Mouse (Mus musculus): ENCODE results near the gene Fbxo4. TPM values are rescaled to one million over a fixed set of nuclear protein-coding genes. Genes with fewer than 3 reads are reported as not detected.
A peak's percentile ranks its signal among the peaks of the same experiment; 100 is the strongest.

Fbxo4 gene
- polyA plus RNA-seq, 1 experiment from 2014 or later, result 10.2 TPM

DNA sequence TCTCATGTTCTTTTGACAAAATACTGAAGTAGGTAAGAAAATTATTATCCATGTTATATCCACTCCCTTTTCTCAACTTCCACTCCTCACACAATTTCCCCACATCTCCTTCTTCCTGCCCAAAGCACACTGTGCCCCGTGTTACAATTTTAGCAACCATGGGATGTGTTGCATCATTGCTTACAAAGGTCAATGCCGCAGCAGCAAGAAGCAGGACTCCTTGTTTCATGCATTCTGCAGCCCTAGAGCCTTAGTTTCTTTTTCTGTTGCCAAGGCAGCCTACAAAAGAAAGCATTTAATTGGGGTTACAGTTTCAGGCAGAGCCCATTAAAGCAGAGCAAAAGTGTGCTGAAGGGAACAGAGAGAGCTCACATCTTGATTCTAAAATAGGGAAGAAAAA, 24.4 kb downstream of the Fbxo4 start:
- WGBS (ENCODE audit: missing documents), result 22% methylated on average over 2 of the region's 2 CpGs
- Histone ChIP-seq H3K4me3 (ENCODE audit: inconsistent target) (no peak overlapping the region), H3K27ac (peak overlapping the region; percentile 35; the same call in 1 of the 2 replicates), H3K79me2 (ENCODE audit: inconsistent target) (no peaks in the 10 kb centered on the region), H3K36me3 (ENCODE audit: inconsistent target) (no peaks in the 10 kb centered on the region)

DNA sequence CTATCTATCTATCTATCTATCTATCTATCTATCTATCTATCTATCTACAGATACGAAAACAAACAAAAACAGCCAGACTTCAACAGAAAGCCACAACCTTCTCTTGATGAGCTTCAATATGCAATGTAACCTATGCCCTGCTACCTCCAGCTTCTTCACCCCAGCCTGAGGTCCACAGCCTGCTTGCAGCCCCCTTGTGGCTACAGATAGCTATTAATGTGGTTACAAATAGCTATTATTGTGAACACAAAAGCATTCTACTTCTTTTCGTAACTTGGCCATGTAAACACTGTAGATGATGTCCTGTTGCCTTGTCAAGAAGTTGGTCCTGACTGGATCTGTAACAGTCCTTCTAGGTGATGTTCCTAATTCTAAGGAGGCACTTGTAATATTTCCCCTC, 41.2 kb downstream of the Fbxo4 start:
- WGBS (ENCODE audit: missing documents), result 77% methylated on average over 2 of the region's 2 CpGs
- Histone ChIP-seq H3K36me3 (ENCODE audit: inconsistent target) (no peaks in the 10 kb centered on the region), H3K79me2 (ENCODE audit: inconsistent target) (no peaks in the 10 kb centered on the region)

DNA sequence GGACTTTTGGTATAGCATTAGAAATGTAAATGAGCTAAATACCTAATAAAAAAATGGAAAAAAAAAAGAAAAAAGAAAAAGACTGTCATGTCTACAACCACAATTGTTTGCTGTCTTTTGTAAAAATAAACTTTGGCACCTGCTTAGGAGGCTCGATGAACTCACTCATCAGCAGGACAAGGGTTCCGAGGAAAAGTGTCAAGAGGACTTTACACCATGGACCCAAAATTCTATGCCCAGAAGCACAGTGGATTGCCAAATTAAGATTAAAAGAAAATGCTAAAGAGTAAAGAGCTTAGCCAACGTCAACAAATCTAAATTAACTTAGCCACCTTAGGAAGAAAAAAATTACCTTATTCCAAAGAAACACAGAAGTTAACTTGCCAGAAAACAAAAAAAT, 43.3 kb downstream of the Fbxo4 start:
- WGBS (ENCODE audit: missing documents), result 97% methylated on average over 3 of the region's 3 CpGs
- H3K79me2 ChIP-seq (ENCODE audit: inconsistent target), result no peaks in the 10 kb centered on the region
- no peak overlapping the region for H3K4me3 ChIP-seq (ENCODE audit: inconsistent target)
- H3K36me3 ChIP-seq (ENCODE audit: inconsistent target), result no peaks in the 10 kb centered on the region
- H3K27ac ChIP-seq, result no peak overlapping the region

More for the DNA sequence above, 41.2 kb downstream of the Fbxo4 start:
- Histone ChIP-seq H3K4me3 (ENCODE audit: inconsistent target) (no peak overlapping the region), H3K27ac (no peak overlapping the region)

DNA sequence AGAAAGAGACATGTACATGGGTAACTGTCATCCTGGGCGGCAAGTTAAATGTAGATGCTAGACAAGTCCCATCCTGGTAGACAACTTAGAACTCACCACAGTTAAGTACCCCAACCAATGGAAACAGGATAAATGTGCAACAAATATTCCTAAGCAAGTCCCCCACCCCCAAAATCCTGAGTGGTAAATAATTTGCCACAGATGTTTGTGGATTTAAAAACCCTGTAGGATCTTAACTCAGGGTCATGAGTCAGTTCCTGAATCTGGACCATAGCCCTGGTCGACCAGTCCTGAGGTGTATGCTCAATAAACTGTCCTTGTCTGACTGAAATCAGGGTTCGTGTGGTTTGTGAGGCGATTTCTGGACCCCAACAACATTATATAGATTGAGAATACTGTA, 45.9 kb downstream of the Fbxo4 start:
- WGBS (ENCODE audit: missing documents), result 90% methylated on average over 4 of the region's 4 CpGs
- no peaks in the 10 kb centered on the region for H3K79me2 ChIP-seq (ENCODE audit: inconsistent target)
- no peaks in the 10 kb centered on the region for H3K36me3 ChIP-seq (ENCODE audit: inconsistent target)
- no peak overlapping the region for H3K27ac ChIP-seq
- no peak overlapping the region for H3K4me3 ChIP-seq (ENCODE audit: inconsistent target)

DNA sequence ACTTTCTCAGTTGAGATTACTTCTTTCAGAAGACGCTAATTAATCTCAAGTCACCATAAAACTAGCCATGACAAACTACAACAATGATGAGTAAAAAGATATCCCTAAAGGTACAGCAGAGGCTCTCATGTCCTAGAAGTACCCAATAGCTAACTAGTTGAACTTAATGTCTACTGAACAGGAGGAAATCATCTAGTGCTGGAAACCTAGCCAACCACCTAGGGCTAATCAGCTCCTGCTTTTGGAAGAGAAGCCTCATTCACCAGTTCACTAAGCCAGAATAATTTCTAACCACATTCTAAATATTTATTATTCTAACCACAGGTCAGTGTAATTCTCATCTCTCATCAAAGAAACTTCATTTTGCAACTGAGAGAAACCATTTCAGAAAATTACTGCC, 47.4 kb downstream of the Fbxo4 start:
- Histone ChIP-seq H3K36me3 (ENCODE audit: inconsistent target) (no peaks in the 10 kb centered on the region), H3K79me2 (ENCODE audit: inconsistent target) (no peaks in the 10 kb centered on the region), H3K27ac (no peak overlapping the region), H3K4me3 (ENCODE audit: inconsistent target) (no peak overlapping the region)
- 83% methylated on average over 1 of the region's 1 CpGs for WGBS (ENCODE audit: missing documents)

Other genes with a start within 250 kb of the Fbxo4 start
- gene AW549877, start 16.2 kb upstream of the Fbxo4 start, polyA plus RNA-seq (2018), result 16.8 to 41.7 TPM (median 25.7 TPM) in 3 replicates
- 105 to 181 TPM (median 181 TPM) in 3 replicates for gene Oxct1, start 46.8 kb upstream of the Fbxo4 start, polyA plus RNA-seq (2018)